Mouse (Mus musculus) midbrain, embryonic 11.5 days (tissue): Measurements from ENCODE around the gene Fat3. TPM values are rescaled to one million over a fixed set of nuclear protein-coding genes. Genes with fewer than 3 reads are reported as not detected.

Experiments
- ATAC-seq: fragments of 200-750 bp; cut with Nextera tagmentation; 2 replicates; pipeline ENCODE4 v1.8.0; 2017; ENCODE audit warnings: moderate TSS enrichment, moderate library complexity; ENCODE audit not compliant: low FRiP score
- DNase-seq: peaks from one replicate; pipeline ENCODE4 v3.0.0; 2015; ENCODE audit warnings: low spot score; ENCODE audit errors: missing footprints
- H3K27ac ChIP-seq: fragments of 300-500 bp; sonication (generic); 2 replicates; pipeline ENCODE4 v1.5.1; 2014; ENCODE audit warnings: low read depth, low read length
- H3K27me3 ChIP-seq: fragments of 300-500 bp; sonication (generic); 2 replicates; pipeline ENCODE4 v1.6.1; 2014; ENCODE audit warnings: mild to moderate bottlenecking, low read length, moderate library complexity, mixed read lengths; ENCODE audit not compliant: control insufficient read depth, insufficient read depth
- H3K36me3 ChIP-seq: fragments of 300-500 bp; sonication (generic); 2 replicates; pipeline ENCODE4 v1.6.1; 2014; ENCODE audit warnings: mild to moderate bottlenecking, low read length, moderate library complexity, mixed read lengths; ENCODE audit not compliant: control insufficient read depth, insufficient read depth
- H3K4me1 ChIP-seq: fragments of 300-500 bp; sonication (generic); 2 replicates; pipeline ENCODE4 v1.6.1; 2014; ENCODE audit warnings: low read length; ENCODE audit not compliant: control insufficient read depth, insufficient read depth
- H3K4me2 ChIP-seq: fragments of 300-500 bp; sonication (generic); 2 replicates; pipeline ENCODE4 v1.6.1; 2014; ENCODE audit warnings: mild to moderate bottlenecking, moderate library complexity
- H3K4me3 ChIP-seq: fragments of 300-500 bp; sonication (generic); 2 replicates; pipeline ENCODE4 v1.5.1; 2014; ENCODE audit warnings: low read depth, low read length
- H3K9ac ChIP-seq: fragments of 300-500 bp; sonication (generic); 2 replicates; pipeline ENCODE4 v1.6.1; 2014; ENCODE audit warnings: low read length
- H3K9me3 ChIP-seq: fragments of 300-500 bp; sonication (generic); 2 replicates; pipeline ENCODE4 v1.6.1; 2016; ENCODE audit warnings: low read length; ENCODE audit not compliant: control insufficient read depth
- WGBS: fragments of 180-500 bp; shearing (Covaris S2); extraction: QIAGEN DNeasy Blood & Tissue Kit; methylation state at CpG from one replicate; pipeline ENCODE4 v1.1.7; 2014; 5-methylcytosine and 5-hydroxymethylcytosine counted together
- polyA plus RNA-seq: library from polyadenylated mRNA; unstranded; fragments of >200 nt; fragmentation: Nextera tagmentation; extraction: Ambion mirVana; gene quantifications from 2 replicates; pipeline ENCODE4 v1.2.1, GENCODE M21; 2014

Fat3 gene
- polyA plus RNA-seq, 1 experiment from 2014 or later, result 13.5 TPM

DNA sequence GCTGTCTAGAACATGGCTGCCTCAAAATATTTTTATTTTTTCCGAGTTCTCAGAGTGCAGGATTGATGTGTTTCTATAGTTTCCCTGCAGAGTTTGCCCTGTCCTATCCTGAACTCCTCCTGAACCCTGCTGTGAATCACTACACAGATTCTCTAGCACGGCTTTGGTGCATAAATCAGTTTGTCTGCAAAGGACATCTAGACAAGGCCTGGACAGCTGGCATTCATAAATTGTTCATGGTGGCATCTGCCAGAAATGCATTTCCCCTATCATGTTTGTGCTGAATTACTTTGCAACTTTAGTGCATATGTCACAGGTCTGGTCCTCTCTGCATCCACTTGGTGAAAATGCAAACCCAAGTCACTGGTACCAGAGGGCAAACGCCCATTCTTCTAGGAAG is 543.3 kb downstream of the Fat3 start:
- Histone ChIP-seq H3K4me1 (no peaks in the 10 kb centered on the region), H3K27me3 (no peaks in the 10 kb centered on the region), H3K4me3 (no peak overlapping the region), H3K27ac (no peak overlapping the region), H3K9me3 (no peaks in the 10 kb centered on the region), H3K4me2 (no peak overlapping the region), H3K9ac (no peak overlapping the region), H3K36me3 (peaks cover 9% of the 10 kb centered on the region; the same call in 1 of the 2 replicates)
- WGBS, result 63% methylated on average over 3 of the region's 3 CpGs
- ATAC-seq (no peak), DNase-seq (no peak)

GRCm38 (mm10) chr9:15955147-15955782 is 545.8 kb downstream of the Fat3 start:
- Histone ChIP-seq H3K36me3 (peaks cover 8% of the 10 kb centered on the region; the same call in 1 of the 2 replicates), H3K4me1 (no peaks in the 10 kb centered on the region), H3K4me3 (no peak overlapping the region), H3K27ac (no peak overlapping the region), H3K9ac (no peak overlapping the region), H3K4me2 (no peak overlapping the region), H3K9me3 (no peaks in the 10 kb centered on the region), H3K27me3 (no peaks in the 10 kb centered on the region)
- 72% methylated on average over 5 of the region's 5 CpGs for WGBS
- ATAC-seq (no peak), DNase-seq (no peak)

GRCm38 (mm10) chr9:15954338-15954704 is 546.8 kb downstream of the Fat3 start:
- Histone ChIP-seq H3K9ac (no peak overlapping the region), H3K4me3 (no peak overlapping the region), H3K27me3 (no peaks in the 10 kb centered on the region), H3K4me1 (no peaks in the 10 kb centered on the region), H3K27ac (no peak overlapping the region), H3K36me3 (no peaks in the 10 kb centered on the region), H3K9me3 (no peaks in the 10 kb centered on the region), H3K4me2 (no peak overlapping the region)
- ATAC-seq (no peak), DNase-seq (no peak)
- WGBS, result 80% methylated on average over 1 of the region's 1 CpGs

- H3K4me1 ChIP-seq, result no peaks in the 10 kb centered on the region
- ATAC-seq (no peak), DNase-seq (no peak)
- no peak overlapping the region for H3K27ac ChIP-seq
- no peaks in the 10 kb centered on the region for H3K27me3 ChIP-seq
- 83% methylated on average over 6 of the region's 6 CpGs for WGBS
- no peak overlapping the region for H3K4me3 ChIP-seq
- no peaks in the 10 kb centered on the region for H3K36me3 ChIP-seq
- H3K9me3 ChIP-seq, result no peaks in the 10 kb centered on the region
- no peak overlapping the region for H3K4me2 ChIP-seq
- no peak overlapping the region for H3K9ac ChIP-seq
These were observed 547.3 kb downstream of the Fat3 start for GRCm38 (mm10) chr9:15953585-15954337.

DNA sequence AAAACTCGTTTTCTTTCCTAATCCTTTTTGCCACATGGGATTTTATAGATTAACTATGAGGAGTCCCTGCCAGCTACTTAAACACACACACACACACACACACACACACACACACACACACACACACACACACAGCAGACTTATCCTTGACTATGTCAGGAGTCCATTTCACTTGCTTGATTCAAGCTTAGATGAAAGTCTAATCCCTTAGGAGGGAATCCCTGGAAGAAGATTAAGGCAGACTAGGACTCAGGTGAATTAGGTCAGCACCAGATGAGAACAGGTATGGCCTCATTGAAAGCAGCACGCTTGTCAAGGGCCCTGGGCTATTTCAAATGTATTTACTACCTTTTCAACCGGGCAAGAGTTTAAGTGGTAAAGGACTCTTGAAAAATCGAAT is 553.0 kb downstream of the Fat3 start:
- no peak overlapping the region for H3K4me2 ChIP-seq
- H3K4me3 ChIP-seq, result no peak overlapping the region
- peaks cover 6% of the 10 kb centered on the region; the same call in 1 of the 2 replicates for H3K4me1 ChIP-seq
- H3K27me3 ChIP-seq, result no peaks in the 10 kb centered on the region
- H3K9me3 ChIP-seq, result no peaks in the 10 kb centered on the region
- no peak for ATAC-seq
- no peak for DNase-seq
- no peak overlapping the region for H3K9ac ChIP-seq
- H3K36me3 ChIP-seq, result no peaks in the 10 kb centered on the region
- WGBS, result 78% methylated on average over 4 of the region's 4 CpGs
- H3K27ac ChIP-seq, result no peak overlapping the region

DNA sequence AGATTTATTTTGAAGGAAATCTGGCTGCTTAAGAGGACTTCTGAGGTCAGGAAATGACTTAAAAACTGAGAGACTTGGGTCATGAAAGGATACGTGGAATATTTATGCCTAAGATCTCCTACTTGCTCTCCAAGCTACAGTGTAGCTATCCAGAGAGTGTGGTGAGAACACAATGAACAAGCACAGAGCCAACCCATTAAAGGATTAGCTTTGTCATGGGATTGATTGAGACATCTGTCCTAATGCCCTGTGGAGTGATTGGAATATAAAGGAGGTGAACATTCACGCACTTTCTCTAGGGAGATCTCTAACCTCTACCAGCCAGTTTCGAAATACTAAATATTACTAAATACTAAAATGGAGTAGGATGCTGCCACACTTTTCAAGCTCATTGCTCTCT is 556.9 kb downstream of the Fat3 start:
- H3K27me3 ChIP-seq, result no peaks in the 10 kb centered on the region
- H3K4me2 ChIP-seq, result no peak overlapping the region
- H3K36me3 ChIP-seq, result no peaks in the 10 kb centered on the region
- ATAC-seq (peak; percentile 85), DNase-seq (no peak)
- no peak overlapping the region for H3K4me3 ChIP-seq
- WGBS, result 32% methylated on average over 3 of the region's 3 CpGs
- H3K27ac ChIP-seq, result no peak overlapping the region
- no peak overlapping the region for H3K9ac ChIP-seq
- H3K9me3 ChIP-seq, result no peaks in the 10 kb centered on the region
- H3K4me1 ChIP-seq, result peaks cover 6% of the 10 kb centered on the region; the same call in 1 of the 2 replicates

GRCm38 (mm10) chr9:15943486-15944153 is 557.5 kb downstream of the Fat3 start:
- Histone ChIP-seq H3K27me3 (no peaks in the 10 kb centered on the region), H3K9ac (no peak overlapping the region), H3K9me3 (no peaks in the 10 kb centered on the region), H3K4me3 (no peak overlapping the region), H3K27ac (no peak overlapping the region), H3K4me2 (no peak overlapping the region), H3K4me1 (peaks cover 6% of the 10 kb centered on the region; the same call in 1 of the 2 replicates), H3K36me3 (peaks cover 2% of the 10 kb centered on the region; the same call in 1 of the 2 replicates)
- peak; percentile 67; the same call in 1 of the 2 replicates for ATAC-seq
- no peak for DNase-seq
- 84% methylated on average over 3 of the region's 3 CpGs for WGBS

DNA sequence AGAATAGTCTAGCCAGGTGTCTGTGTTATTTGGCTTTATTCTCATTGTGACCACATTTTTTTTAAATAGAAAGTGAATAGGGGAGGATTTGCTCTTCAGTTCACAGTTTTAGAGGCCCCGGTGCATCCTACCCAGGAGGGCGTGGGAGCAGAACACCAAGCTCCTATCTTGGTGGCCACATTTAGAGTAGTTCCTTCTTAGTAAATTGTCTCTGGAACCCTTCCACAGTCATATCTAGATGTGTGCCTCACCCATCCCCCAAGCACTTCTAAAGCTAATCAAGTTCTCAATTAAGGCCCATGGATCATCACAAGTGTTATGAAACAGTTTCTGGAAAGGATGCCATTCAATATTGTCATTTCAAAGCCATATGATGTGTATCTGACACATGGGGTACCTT is 559.3 kb downstream of the Fat3 start:
- H3K9me3 ChIP-seq, result no peaks in the 10 kb centered on the region
- H3K4me2 ChIP-seq, result no peak overlapping the region
- H3K27me3 ChIP-seq, result no peaks in the 10 kb centered on the region
- H3K9ac ChIP-seq, result no peak overlapping the region
- H3K4me1 ChIP-seq, result peaks cover 6% of the 10 kb centered on the region; the same call in 1 of the 2 replicates
- DNase-seq, result no peak
- no peak for ATAC-seq
- peaks cover 2% of the 10 kb centered on the region; the same call in 1 of the 2 replicates for H3K36me3 ChIP-seq
- 95% methylated on average over 2 of the region's 2 CpGs for WGBS
- no peak overlapping the region for H3K4me3 ChIP-seq
- H3K27ac ChIP-seq, result no peak overlapping the region
